Mouse (Mus musculus) layer of hippocampus, adult 18-20 months (tissue): ENCODE measurements around the gene Szrd1. TPM values are rescaled to one million over a fixed set of nuclear protein-coding genes. Genes with fewer than 3 reads are reported as not detected.
A peak's percentile ranks its signal among the peaks of the same experiment; 100 is the strongest.

Source experiments
- DNase-seq, 2 experiments: peaks; one replicate each; pipeline ENCODE4 v3.0.0; 2022; ENCODE audit warnings: low spot score in 2 of 2
- total RNA-seq, 2 experiments: library from RNA; stranded (reverse); gene quantifications; 2 replicates each; pipeline ENCODE4 v1.2.3; 2021

Gene Szrd1
- total RNA-seq, 2 experiments from 2014 or later, result 58.5 to 61.0 TPM

GRCm38 (mm10) chr4:141115398-141115797 lies 24.2 kb downstream of the Szrd1 start:
- DNase-seq, result no peak

- DNase-seq, result peak; percentile 29 to 64
These were observed 25.0 kb downstream of the Szrd1 start for GRCm38 (mm10) chr4:141114521-141114981.

- peak in 1 of 2 experiments; percentile 24 for DNase-seq
These were observed 25.7 kb downstream of the Szrd1 start for GRCm38 (mm10) chr4:141113831-141114230.

GRCm38 (mm10) chr4:141108196-141108732 lies 31.3 kb downstream of the Szrd1 start:
- no peak for DNase-seq

GRCm38 (mm10) chr4:141106526-141107183 lies 32.9 kb downstream of the Szrd1 start:
- no peak for DNase-seq

GRCm38 (mm10) chr4:141101855-141102254 lies 37.7 kb downstream of the Szrd1 start:
- DNase-seq, result no peak

- DNase-seq, result no peak
These were observed 38.3 kb downstream of the Szrd1 start for GRCm38 (mm10) chr4:141101291-141101690.

GRCm38 (mm10) chr4:141099956-141100355 lies 39.6 kb downstream of the Szrd1 start:
- no peak for DNase-seq

- no peak for DNase-seq
These were observed 40.6 kb downstream of the Szrd1 start for GRCm38 (mm10) chr4:141098935-141099334.

GRCm38 (mm10) chr4:141096710-141097109 lies 42.9 kb downstream of the Szrd1 start:
- DNase-seq, result no peak

GRCm38 (mm10) chr4:141095016-141095415 lies 44.6 kb downstream of the Szrd1 start:
- DNase-seq, result no peak

- peak; percentile 50 to 57 for DNase-seq
These were observed 50.9 kb downstream of the Szrd1 start for GRCm38 (mm10) chr4:141088714-141089113.

- DNase-seq, result no peak
These were observed 51.5 kb downstream of the Szrd1 start, which contains the start of gene Spata21 for GRCm38 (mm10) chr4:141088033-141088432. Spata21 (plus strand) TSS chr4:141088333.

- DNase-seq, result no peak
These were observed 52.7 kb downstream of the Szrd1 start for GRCm38 (mm10) chr4:141086862-141087261.

- no peak for DNase-seq
These were observed 61.0 kb downstream of the Szrd1 start for GRCm38 (mm10) chr4:141078510-141079137.

GRCm38 (mm10) chr4:141077681-141078509 lies 61.7 kb downstream of the Szrd1 start, which contains the start of gene Necap2:
Necap2 (minus strand) TSS chr4:141078357.
- peak; percentile 92 to 95 for DNase-seq

GRCm38 (mm10) chr4:141076761-141077506 lies 62.6 kb downstream of the Szrd1 start:
- DNase-seq, result no peak

GRCm38 (mm10) chr4:141074109-141074508 lies 65.5 kb downstream of the Szrd1 start:
- DNase-seq, result no peak

GRCm38 (mm10) chr4:141073661-141074060 lies 65.9 kb downstream of the Szrd1 start:
- DNase-seq, result peak in 1 of 2 experiments; percentile 74

GRCm38 (mm10) chr4:141072502-141072901 lies 67.1 kb downstream of the Szrd1 start:
- DNase-seq, result no peak

GRCm38 (mm10) chr4:141069731-141070130 lies 69.8 kb downstream of the Szrd1 start:
- DNase-seq, result no peak
